Comparison of ENCODE assay signal across 10 mouse cellular contexts in the genomic region with DNA sequence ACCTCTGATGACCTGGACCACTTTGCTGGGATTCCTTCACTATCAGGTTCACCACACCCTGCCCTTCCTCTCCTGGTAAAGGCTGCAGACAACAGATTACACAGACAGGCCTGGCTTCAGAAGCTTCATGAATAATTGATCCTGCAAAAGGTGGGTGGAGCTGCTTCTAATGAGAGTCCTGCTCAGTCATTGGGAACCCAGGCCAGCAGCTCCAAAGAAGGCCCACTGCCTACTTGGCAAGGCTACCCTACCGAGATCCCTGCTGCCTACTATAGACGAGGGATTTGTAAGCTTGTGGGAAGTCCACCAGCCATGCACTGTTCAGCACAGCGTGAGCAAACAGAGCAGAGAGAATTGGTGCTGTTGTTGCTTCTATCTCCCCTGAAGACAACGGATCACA. TPM values are rescaled to one million over a fixed set of nuclear protein-coding genes. Genes with fewer than 3 reads are reported as not detected.
DNase-seq lines count a peak whose midpoint lies in the region; ATAC-seq lines count a peak whose summit lies in the region.
"Had no signal": no experiment of that assay in that cellular context is flagged by ENCODE, and none has a peak within 500 bp of the region (broad histone marks: within the 10 kb centered on the region; RNA-seq: fewer than 3 reads in every experiment).

No protein-coding gene starts in this region.

- H3K36me3 ChIP-seq in forebrain, embryonic 16.5 days (ENCODE audit: control insufficient read depth, insufficient read depth): no peaks in the 10 kb centered on the region
- H3K36me3 ChIP-seq in neural tube, embryonic 12.5 days: no peaks in the 10 kb centered on the region

- peak; percentile 52 for DNase-seq in layer of hippocampus, adult 11-12 months (ENCODE audit: low spot score)
- DNase-seq in layer of hippocampus, adult 9-10 months (ENCODE audit: low spot score): no peak
- DNase-seq in layer of hippocampus, adult 9-11 months: peak; percentile 69
- DNase-seq in lung, postnatal 4 days: no peak
- no peak for DNase-seq in adrenal gland, postnatal 10 days
- DNase-seq: adrenal gland, postnatal 36 days; thymus, postnatal 25 days had no signal

- no peak overlapping the region for H3K4me3 ChIP-seq in forebrain, embryonic 16.5 days (replicated peaks; ENCODE audit: low read length)
- H3K4me3 ChIP-seq in neural tube, embryonic 12.5 days: no peak overlapping the region

- peaks cover 17% of the 10 kb centered on the region for H3K4me1 ChIP-seq in forebrain, embryonic 16.5 days (replicated peaks; ENCODE audit: control insufficient read depth, insufficient read depth, low read length)
- H3K4me1 ChIP-seq in neural tube, embryonic 12.5 days: peaks cover 22% of the 10 kb centered on the region

- H3K27ac ChIP-seq in forebrain, embryonic 16.5 days (ENCODE audit: low read length): no peak overlapping the region; the same call in 1 of the 2 replicates
- 0 out of 2 replicates have a peak overlapping the region, but pooled peaks have one; percentile 29 for H3K27ac ChIP-seq in neural tube, embryonic 12.5 days

- no peaks in the 10 kb centered on the region for H3K9me3 ChIP-seq in forebrain, embryonic 16.5 days (ENCODE audit: control insufficient read depth, low read length)
- no peaks in the 10 kb centered on the region for H3K9me3 ChIP-seq in neural tube, embryonic 12.5 days

- no peak overlapping the region for H3K4me2 ChIP-seq in forebrain, embryonic 16.5 days (ENCODE audit: low read length)
- no peak overlapping the region for H3K4me2 ChIP-seq in neural tube, embryonic 12.5 days (replicated peaks)

- H3K9ac ChIP-seq in forebrain, embryonic 16.5 days (replicated peaks; ENCODE audit: low read depth, low read length): no peak overlapping the region
- H3K9ac ChIP-seq in neural tube, embryonic 12.5 days: no peak overlapping the region

- peak; percentile 19; the same call in 1 of the 2 replicates for ATAC-seq in forebrain, embryonic 16.5 days
- ATAC-seq in neural tube, embryonic 12.5 days (ENCODE audit: low FRiP score, low read depth): peak; percentile 12; the same call in 1 of the 2 replicates

- WGBS in forebrain, embryonic 16.5 days: 3% methylated on average over 4 of the region's 4 CpGs
- 16% methylated on average over 4 of the region's 4 CpGs for WGBS in neural tube, embryonic 12.5 days

- H3K27me3 ChIP-seq in forebrain, embryonic 16.5 days (replicated peaks; ENCODE audit: control insufficient read depth, insufficient read depth, low read length): no peaks in the 10 kb centered on the region
- no peaks in the 10 kb centered on the region for H3K27me3 ChIP-seq in neural tube, embryonic 12.5 days (replicated peaks)

RNA-seq across cellular contexts. Expression of gene Bcr, which starts 4.1 kb away (rescaled TPM):
- polyA plus RNA-seq in forebrain, embryonic 16.5 days (2015; fragmentation: Nextera tagmentation; extraction: Ambion mirVana): 14.8 and 17.6 TPM in 2 replicates
- 11.5 and 13.6 TPM in 2 replicates for polyA plus RNA-seq in neural tube, embryonic 12.5 days (2016; fragmentation: Nextera tagmentation; extraction: Ambion mirVana)
- total RNA-seq in adrenal gland, postnatal 10 days (2021): 10 to 100 TPM; 21.6 to 24.0 TPM

RNA-seq across cellular contexts. Expression of gene Rab36, which starts 19.4 kb away (rescaled TPM):
- polyA plus RNA-seq in forebrain, embryonic 16.5 days (2015; fragmentation: Nextera tagmentation; extraction: Ambion mirVana): 14.3 and 16.8 TPM in 2 replicates
- 8.9 and 10.6 TPM in 2 replicates for polyA plus RNA-seq in neural tube, embryonic 12.5 days (2016; fragmentation: Nextera tagmentation; extraction: Ambion mirVana)
- total RNA-seq in adrenal gland, postnatal 10 days (2021): 10 to 100 TPM in 1 of 2 experiments, 1 to 10 TPM in 1; 7.1 to 12.5 TPM

RNA-seq across cellular contexts. Expression of gene Rsph14, which starts 23.9 kb away (rescaled TPM):
- polyA plus RNA-seq in forebrain, embryonic 16.5 days (2015; fragmentation: Nextera tagmentation; extraction: Ambion mirVana): 0.27 and 0.77 TPM in 2 replicates
- not detected in 2 replicates for polyA plus RNA-seq in neural tube, embryonic 12.5 days (2016; fragmentation: Nextera tagmentation; extraction: Ambion mirVana)
- total RNA-seq in adrenal gland, postnatal 10 days (2021): under 1 TPM in 1 of 2 experiments, not detected in 1; 0.39 TPM
- total RNA-seq: megakaryocyte, adult 5-6 weeks had no signal

Comparison
In these comparisons a context has a peak if more than half of its experiments do, and no peak if none do; other contexts are left out.
1. DNase-seq: peak in layer of hippocampus, adult 11-12 months (single experiment) and layer of hippocampus, adult 9-11 months (single experiment); none in layer of hippocampus, adult 9-10 months (single experiment), lung, postnatal 4 days (0 of 2) and adrenal gland, postnatal 10 days (single experiment).